Mouse (Mus musculus) A20 (cell line): ENCODE data around the gene Hoxa4.
A peak's percentile ranks its signal among the peaks of the same experiment; 100 is the strongest.

Experiments used
- DNase-seq: peaks from one replicate; pipeline ENCODE4 v3.0.0-alpha.2; 2011; ENCODE audit warnings: low read depth, low spot score

Hoxa4 gene

DNA sequence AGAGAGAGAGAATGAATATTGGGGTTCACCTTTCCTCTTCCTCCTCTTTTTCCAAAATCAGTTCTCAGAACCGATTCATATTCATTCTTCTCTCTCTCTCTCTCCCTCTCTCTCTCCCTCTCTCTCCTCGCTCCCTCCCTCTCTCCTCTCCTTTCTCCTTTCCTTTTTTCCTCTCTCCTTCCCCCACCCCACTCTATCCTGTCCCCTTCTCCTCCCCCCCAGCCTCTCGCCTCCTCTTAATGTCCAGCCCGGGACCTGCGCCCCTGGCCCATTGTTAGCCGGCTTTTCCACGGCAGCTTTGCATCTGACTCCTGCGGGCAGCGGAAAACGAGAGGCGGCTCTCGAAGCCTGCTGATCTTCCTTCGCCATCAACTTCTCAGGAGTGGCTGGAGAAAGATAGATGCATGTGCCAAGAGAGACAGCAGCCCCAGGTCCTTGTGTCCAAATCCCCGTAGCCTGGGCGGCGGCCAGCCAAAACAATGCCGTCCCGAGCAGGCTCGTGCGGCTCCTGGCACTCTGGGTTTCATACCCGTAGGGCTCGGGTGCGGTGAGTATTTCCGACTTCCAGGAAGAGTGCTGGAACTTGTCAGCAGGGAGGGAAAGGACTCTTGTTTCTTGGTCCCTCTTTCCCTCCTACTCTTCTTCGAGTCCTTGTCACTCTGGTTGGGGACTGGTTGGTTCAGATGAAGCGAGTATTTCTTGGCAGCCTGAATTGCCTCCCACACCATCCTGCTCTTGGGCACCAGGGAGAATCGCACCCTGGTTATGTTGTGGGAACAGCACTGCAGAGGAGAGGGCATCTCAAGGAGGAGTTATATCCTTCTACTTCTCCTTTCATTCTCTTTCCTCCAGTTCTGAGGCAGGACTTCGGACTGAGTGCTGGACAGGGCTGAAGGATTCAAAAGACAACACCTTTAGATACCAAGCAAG, 25.8 kb downstream of the Hoxa4 start:
- DNase-seq: no peak

DNA sequence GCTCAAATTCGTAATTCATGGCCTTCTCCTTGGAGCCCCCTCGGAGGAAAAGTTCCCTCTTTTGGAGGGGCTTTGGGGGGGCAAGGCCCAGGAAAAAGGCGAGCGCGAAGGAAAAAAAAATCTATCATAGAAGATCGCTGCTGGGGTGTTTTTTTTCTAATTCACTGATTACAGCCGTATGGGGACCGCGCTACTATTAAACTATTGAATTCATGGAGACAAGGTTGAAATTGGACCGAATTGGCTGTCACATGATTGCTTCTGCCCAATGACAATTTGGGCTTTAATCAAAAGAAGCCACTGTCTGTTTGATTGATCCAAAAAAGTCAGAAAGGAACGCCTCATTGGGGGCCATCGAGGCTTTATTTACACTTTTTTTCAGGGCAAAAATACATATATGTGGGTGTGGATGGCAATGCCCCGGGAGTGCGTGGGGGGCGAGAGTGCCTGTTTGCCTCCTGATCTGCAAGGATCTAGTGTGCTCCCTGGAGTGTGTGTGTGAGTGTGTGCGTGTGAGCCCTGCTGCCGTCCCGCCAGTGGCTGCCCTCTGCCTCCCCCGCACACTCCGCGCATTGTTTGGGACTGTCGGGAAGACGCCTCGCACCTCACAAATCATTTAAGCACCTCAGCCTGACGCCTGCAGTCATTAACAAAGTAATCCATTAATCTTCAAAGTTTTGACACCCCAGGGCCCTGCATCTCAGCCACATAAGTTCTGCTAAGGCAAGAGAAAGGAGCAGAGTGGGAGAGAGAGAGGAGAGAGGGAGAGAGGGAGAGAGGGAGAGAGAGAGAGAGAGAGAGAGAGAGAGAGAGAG, 26.7 kb downstream of the Hoxa4 start, which contains the start of gene Hoxa2:
Gene Hoxa2, minus strand, starts transcription at position 206 of the 815 bp plus-strand sequence.
- no peak for DNase-seq

DNA sequence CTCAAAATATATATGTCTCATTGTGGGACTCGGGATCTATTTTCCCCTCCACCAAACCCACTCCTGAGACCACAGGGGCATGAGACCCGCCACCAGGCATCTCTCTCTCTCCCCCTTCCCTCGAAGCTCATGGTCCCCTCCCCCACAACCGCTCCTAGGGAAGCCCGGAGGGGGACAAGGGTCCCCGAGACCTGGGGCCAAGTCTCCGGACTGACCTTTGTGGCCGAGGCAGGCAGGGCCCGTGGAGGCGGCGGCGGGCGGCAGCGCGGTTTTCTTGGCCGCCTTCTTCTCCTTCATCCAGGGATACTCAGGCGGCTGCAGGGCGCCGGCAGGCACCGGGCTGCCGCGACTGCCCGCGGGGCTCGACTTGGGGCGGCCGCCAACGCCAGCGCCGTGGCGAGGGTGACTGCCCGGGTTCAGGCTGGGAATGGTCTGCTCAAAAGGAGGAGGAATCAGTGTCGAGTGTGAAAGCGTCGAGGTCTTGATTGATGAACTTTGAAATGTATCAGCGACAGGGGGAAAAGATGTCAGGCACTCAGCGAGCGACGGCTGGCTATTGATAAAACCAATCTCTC, 27.4 kb downstream of the Hoxa4 start:
- DNase-seq: no peak

DNA sequence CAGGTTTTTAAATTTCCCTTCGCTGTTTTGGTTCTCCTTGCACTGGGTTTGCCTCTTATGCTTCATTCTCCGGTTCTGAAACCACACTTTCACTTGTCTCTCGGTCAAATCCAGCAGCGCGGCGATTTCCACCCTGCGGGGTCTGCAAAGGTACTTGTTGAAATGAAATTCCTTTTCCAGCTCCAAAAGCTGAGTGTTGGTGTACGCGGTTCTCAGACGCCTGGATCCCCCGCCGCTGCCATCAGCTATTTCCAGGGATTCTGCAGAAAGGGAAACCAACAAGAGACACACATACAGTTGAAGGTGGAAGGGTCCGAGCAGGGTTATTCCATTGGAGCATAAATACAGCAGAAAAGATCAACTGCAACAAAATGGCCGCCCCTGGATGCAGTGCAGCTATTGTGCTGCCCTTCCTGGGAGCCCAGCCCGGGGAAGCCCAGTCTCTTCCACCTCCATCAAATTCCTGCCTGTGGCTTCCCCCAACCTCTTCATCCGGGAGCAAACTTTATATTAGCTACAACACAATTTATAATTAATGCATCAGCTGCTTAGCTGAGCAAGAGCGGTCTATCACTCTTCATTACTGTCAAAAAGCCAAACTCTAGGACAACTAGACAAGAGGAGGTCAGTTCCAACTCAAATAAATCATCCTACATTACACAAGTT, 28.1 kb downstream of the Hoxa4 start:
- no peak for DNase-seq

DNA sequence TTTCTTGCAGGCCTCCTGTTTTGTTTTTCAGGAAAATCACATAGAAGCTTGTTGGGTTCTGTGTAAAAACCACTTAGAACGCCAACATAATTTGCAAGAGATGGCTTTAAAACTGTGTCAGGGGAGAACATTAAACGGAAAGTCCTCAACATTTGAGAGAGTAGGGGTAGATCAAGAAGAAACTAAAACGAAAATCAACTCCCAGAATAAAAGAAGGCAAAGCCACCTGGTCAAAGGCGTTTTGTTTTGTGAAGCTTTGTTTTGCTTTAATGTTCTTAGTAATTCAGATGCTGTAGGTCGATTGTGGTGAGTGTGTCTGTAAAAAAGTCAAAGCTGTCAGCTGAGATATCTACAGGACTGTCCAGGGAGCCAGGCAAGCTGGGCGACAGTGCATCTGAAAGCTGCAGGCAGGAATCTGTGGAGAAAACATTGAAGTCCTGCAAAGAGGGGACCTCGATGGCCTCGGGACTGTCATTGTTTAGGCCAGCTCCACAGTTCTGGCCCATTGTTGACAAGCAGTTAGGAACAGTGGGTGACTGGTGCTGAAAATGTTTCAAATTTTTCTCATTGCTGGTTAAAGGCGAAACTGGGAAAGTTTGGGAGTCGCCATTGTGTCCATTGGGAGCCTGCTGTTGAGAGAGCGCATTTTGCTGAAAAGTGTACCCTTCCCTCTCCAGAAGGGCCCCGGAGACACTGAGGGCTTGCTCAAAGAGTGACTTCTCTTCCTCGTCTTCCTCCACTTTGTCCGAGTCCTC, 28.8 kb downstream of the Hoxa4 start:
- no peak for DNase-seq

DNA sequence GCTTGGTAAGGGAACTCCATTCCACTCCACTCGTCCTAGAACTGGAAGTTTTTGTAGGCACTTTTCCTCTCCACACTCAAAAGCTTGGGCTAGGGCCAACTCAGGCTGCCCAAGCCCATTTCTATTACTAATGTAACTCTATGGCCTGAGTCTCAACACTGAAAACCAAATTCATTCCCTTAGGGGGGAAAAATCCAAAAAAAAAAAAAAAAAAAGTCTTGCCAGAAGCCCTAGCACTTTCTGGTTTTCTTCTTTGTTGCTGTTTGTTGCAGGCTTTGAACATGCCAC, 29.5 kb downstream of the Hoxa4 start:
- no peak for DNase-seq

DNA sequence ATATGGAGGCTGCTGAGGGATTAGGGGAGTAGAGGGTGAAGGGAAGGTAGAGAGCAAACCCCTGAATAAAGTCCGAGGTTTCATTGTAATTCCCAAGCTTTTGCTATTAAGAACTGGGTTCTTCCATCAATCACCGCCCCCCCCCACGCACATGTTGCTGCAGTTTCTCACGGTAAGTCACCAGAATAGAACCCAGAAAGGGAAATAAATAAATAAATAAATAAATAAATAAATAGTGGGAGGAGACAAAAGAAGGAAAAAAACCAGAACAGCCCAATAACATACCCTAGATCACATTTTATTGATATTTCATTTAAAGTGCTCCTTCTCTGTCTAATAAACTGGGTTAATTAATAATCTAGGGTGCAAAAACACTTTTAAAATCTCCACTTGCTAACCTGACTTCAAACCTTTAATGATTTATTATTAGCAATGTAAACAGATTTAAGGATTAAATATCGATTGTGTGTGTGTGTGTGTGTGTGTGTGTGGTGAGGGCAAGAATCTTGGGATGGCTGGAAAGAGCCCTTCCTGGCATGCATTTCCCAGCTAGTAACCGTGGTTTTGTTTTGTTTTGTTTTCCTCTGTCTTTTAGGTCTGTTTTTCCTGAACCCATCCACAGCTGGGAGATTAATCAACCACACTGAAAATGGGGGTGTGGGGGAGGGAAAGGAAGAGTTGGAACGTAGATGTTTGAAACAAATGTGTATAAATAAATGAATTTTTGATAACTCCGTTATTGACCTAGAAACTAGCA, 30.0 kb downstream of the Hoxa4 start:
- DNase-seq: no peak

DNA sequence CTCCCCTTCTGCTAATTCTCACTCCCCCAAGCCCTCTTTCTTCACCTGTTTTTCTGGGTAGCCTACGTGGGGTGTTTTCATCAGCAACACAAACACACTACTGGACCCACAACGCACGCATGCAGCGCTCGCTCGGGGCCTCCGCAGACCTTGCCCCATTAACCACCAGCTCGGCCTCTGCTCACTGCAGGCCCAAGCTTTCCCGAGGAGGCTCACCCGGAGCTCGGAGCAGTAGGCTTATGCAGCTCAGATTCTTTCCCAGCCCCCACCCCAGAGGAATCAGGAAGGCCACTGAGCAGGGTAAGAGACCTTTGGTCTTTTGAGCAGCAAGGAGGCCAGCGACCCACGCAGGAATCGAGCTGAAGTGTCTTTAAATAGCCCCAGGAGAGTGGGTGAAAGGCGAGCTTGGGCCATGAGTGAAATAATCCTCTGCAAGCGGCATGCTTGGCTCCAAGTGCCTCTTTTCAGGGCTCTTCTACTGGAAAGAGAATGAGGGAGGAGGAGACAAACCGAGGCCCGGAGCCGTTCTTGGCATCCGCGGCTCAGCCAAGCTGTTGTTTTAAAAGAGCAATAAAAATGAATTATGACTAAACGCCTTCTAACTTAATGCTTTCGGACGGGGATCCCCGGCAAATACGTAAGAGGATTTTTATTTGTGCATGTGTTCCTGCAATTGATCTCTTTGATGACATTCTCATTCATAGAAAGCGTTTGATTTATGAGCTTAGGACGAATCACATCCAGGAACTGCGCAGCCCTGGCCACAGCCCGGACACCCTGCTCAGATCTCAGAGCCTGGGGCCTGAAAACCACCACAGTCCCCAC, 30.8 kb downstream of the Hoxa4 start:
- no peak for DNase-seq

DNA sequence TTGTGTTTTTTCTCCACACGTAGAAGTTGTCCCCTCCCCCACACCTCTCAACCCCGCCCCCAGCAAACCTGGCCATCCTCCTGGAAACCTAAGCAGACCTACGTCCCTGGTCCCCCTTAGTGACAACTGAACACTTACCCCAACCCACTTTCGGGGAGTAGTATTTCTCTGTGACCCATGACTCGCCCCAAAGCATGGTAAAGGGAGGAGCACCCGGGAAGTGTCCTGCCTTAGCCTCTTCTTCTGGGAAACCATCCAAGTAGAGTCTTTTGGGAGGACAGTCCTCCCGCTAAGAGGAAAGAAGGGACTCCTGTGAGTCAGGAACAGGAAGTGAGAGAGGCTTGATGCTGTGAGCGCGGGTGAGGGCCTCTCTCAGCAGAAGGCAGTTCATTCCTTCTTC, 31.6 kb downstream of the Hoxa4 start:
- DNase-seq: peak; percentile 87

DNA sequence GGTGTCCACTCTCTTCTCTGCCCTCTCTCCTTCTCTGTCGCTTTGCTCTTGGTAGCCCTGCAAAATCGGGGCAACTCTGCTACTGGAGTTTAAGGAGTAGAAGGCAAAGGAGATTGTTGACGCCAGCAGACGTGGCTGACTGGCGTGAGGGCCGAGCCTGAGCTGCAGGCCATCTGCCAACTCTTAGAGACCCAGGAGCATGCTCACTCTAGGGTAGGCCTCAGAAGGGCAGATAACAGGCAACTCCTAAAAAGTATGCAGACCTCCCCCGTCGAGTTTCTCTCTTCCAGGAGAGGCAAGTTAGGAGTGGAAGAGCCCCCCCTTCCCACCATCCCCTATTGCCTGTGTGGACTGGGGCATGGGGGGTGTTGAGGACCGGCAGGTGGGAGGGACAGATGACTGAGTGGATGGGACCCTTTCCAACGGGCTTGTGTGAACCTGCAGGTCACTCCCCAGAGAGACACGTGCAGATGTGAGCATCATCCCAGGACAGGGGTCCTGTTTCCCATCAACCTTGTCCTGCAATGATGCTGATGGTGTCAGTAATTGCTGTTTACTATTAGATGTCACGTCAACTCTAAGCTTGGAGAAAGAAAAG, 32.3 kb downstream of the Hoxa4 start:
- peak; percentile 74 for DNase-seq

DNA sequence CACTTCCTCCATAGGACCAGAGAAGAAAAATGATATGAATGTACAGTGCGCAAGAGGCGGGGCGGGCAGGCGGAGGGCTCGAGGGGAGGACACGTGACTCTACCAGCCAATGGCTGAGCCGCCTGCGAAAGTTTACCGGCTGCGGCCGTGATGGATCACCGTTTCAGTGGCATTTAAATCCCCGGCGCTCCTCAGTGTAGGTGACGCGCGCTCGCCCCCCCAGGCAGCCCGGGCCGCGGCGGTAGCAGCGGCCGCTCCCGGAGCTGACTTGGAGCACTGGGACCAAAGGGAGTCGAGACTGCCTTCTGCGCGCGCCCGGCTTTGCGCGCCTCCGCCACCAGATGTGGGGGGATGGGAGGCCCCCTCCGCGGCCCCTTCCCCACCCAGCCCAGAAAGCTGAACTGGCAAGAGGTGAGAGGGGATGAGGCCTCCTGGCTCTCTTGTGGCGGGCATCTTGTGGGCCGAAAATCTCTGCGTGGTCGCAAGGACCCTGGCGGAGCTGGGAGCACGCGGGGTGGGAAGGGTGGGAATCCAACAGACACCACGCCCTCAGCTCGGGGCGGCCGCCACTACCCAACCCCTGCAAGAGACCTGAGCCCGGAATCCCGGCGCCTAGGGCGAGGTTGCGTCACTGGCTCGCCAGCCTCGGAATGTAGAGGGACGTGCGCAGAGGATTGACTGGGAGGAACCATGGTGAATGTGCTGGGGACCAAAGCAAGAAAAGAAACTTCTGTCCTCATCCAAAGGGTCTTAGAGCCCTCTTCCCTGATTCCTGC, 33.1 kb downstream of the Hoxa4 start, which contains the start of gene Hoxa1:
Gene Hoxa1, minus strand, starts transcription at position 42 of the 776 bp plus-strand sequence.
- peak; percentile 95 for DNase-seq

DNA sequence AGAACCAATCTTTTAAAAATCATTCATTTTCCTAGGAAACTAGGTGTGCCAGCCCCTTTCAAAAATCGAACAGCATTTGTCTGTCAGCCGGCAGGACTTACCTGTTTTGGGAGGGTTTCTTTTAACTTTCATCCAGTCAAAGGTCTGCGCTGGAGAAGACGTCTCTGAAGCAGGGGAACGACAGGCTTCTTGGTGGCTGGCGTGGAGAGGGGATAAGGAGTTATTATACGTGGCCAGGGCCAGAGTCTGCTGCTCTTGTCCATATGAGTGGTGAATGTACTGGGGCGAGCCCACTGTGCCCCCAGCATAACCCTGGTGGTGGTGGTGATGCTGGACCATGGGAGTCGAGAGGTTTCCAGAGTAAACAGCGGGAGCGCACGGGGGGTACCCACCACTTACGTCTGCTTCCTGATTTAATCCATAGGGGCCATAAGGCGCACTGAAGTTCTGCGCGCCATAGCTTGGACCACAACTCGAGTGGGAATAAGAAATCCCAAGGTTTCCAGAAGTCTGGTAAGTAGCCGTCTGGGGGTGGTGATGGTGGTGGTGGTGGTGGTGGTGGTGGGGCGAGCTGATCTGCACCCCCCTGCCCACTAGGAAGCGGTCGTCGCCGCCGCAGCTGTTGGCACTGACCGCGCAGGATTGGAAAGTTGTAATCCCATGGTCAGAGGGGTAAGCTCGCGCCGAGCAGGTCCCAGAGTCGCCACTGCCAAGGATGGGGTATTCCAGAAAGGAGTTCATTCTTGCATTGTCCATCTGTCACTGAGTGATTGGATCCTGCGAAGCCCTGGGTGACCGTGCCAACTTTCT, 33.9 kb downstream of the Hoxa4 start:
- no peak for DNase-seq

DNA sequence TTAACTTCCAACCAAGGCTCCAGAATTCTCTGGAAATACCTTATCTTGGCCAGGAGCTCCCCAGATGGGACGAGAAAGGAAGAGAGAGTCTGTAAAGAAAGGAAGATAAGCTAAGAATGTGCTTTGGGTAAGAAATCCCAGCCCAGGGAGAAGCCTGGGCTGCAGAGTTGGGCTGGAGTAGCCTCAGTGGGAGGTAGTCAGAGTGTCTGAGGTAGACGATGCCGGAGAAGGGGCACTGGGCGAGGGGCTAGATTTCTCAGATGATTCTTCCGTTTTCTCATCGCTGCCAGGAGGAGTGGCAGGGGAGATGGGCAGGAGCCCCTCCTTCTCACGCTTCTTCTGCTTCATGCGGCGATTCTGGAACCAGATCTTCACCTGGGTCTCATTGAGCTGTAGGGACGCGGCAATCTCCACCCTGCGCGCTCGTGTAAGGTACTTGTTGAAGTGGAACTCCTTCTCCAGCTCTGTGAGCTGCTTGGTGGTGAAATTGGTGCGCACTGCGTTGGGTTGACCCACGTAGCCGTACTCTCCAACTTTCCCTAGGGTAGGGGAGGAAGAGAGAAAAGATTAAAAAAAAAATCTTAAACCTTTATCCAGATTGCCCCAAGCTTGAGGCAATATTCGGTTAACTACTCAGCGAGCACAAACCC, 34.9 kb downstream of the Hoxa4 start:
- no peak for DNase-seq

DNA sequence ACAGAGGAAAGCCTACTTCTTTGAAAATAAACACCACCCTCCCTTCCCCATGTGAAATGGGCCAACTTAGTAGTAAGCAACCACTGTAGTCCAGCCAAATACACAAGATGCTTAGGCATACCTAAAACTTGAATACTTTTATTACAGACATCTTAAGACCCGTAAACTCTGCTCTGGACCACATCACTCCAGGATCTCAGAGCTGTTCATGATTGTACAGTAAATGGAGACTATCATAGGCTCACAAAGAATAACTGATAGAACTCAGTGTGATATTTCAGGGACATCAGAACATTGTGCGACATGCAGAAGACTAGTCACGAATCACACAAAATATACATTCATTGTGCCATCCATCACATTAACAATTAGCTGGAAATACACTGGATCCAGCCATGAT, 36.1 kb downstream of the Hoxa4 start:
- no peak for DNase-seq

DNA sequence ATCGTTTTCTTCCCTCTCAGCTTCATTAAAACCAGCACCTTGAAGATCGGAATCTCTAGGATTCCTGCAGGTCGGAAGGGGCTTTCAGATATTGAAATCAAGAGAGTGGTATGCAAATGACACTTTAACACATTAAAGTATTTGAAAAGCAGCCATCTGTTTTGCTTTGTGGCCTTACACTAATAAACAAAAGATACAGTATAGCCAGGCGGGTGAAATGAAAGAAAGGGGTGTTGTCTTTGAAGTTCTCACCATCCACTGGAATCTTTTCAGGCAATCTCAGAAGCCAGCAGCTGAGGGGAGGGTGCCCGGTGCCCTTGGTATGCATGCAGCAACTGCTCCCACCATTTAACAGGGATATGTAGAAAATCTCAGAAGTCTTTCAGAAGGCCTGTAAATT, 37.5 kb downstream of the Hoxa4 start:
- DNase-seq: no peak

DNA sequence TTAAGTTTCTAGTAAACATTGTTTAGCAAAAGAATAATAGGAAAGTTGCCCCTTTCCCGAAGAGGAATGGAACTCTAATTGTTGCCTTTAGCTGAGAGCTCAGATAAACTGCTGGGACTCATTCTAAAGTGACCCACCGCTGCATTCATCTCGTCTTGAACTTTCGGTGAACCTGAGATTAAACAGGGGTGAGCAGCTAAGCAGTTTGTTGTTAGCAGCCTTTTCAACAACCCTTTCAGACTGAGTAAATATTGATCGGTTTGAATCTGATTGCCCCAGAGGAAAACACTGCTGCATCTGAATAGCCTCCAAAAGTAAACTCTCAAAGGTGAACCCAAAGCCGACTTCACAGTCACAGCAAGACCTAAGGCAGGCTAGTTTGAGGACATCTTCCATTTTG, 38.3 kb downstream of the Hoxa4 start:
- DNase-seq: no peak
